Mouse (Mus musculus) limb, embryonic 13.5 days (tissue): Measurements from ENCODE around the gene Camk2d. TPM values are rescaled to one million over a fixed set of nuclear protein-coding genes. Genes with fewer than 3 reads are reported as not detected.

ENCODE experiments used
- ATAC-seq: fragments of 200-750 bp; cut with Nextera tagmentation; 2 replicates; pipeline ENCODE4 v1.8.0; 2017; ENCODE audit warnings: low read depth, moderate number of reproducible peaks, moderate TSS enrichment; ENCODE audit not compliant: low FRiP score
- H3K27ac ChIP-seq: fragments of 300-500 bp; sonication (generic); 2 replicates; pipeline ENCODE4 v1.5.1; 2015; ENCODE audit warnings: inconsistent platforms, mild to moderate bottlenecking, moderate library complexity
- H3K27me3 ChIP-seq: fragments of 300-500 bp; sonication (generic); 2 replicates; pipeline ENCODE4 v1.6.1; 2015; ENCODE audit warnings: mild to moderate bottlenecking, inconsistent platforms
- H3K36me3 ChIP-seq: fragments of 300-500 bp; sonication (generic); 2 replicates; pipeline ENCODE4 v1.6.1; 2015; ENCODE audit warnings: inconsistent platforms, mild to moderate bottlenecking, moderate library complexity
- H3K4me1 ChIP-seq: fragments of 300-500 bp; sonication (generic); 2 replicates; pipeline ENCODE4 v1.6.1; 2015; ENCODE audit warnings: inconsistent platforms
- H3K4me2 ChIP-seq: fragments of 300-500 bp; sonication (generic); replicated peaks from 2 replicates; pipeline ENCODE4 v1.6.1; 2015; ENCODE audit warnings: inconsistent platforms, mild to moderate bottlenecking, moderate library complexity
- H3K4me3 ChIP-seq: fragments of 300-500 bp; sonication (generic); 2 replicates; pipeline ENCODE4 v1.5.1; 2015; ENCODE audit warnings: moderate library complexity, mild to moderate bottlenecking, inconsistent platforms
- H3K9ac ChIP-seq: fragments of 300-500 bp; sonication (generic); 2 replicates; pipeline ENCODE4 v1.6.1; 2015; ENCODE audit warnings: mild to moderate bottlenecking, inconsistent platforms
- H3K9me3 ChIP-seq: fragments of 300-500 bp; sonication (generic); 2 replicates; pipeline ENCODE4 v1.6.1; 2016; ENCODE audit warnings: inconsistent platforms
- WGBS: fragments of 180-500 bp; shearing (Covaris S2); methylation state at CpG from one replicate; pipeline ENCODE4 v1.1.7; 2015; 5-methylcytosine and 5-hydroxymethylcytosine counted together
- polyA plus RNA-seq: library from polyadenylated mRNA; unstranded; fragments of >200 nt; fragmentation: Nextera tagmentation; extraction: Ambion mirVana; gene quantifications from 2 replicates; pipeline ENCODE4 v1.2.1, GENCODE M21; 2015

Camk2d gene
- polyA plus RNA-seq, 1 experiment from 2014 or later, result 36.0 TPM

GRCm38 (mm10) chr3:126634171-126634570 is 38.1 kb downstream of the Camk2d start:
- H3K9me3 ChIP-seq, result no peaks in the 10 kb centered on the region
- no peak overlapping the region for H3K9ac ChIP-seq
- ATAC-seq, result no peak
- peaks cover 6% of the 10 kb centered on the region for H3K4me1 ChIP-seq
- no peak overlapping the region for H3K4me3 ChIP-seq
- H3K36me3 ChIP-seq, result no peaks in the 10 kb centered on the region
- H3K27ac ChIP-seq, result no peak overlapping the region
- WGBS, result 85% methylated on average over 6 of the region's 6 CpGs
- no peaks in the 10 kb centered on the region for H3K27me3 ChIP-seq
- no peak overlapping the region for H3K4me2 ChIP-seq

- H3K27ac ChIP-seq, result no peak overlapping the region
- WGBS, result 75% methylated on average over 1 of the region's 1 CpGs
- H3K36me3 ChIP-seq, result no peaks in the 10 kb centered on the region
- ATAC-seq, result no peak
- no peak overlapping the region for H3K4me2 ChIP-seq
- no peak overlapping the region for H3K9ac ChIP-seq
- H3K27me3 ChIP-seq, result no peaks in the 10 kb centered on the region
- no peak overlapping the region for H3K4me3 ChIP-seq
- H3K4me1 ChIP-seq, result peaks cover 13% of the 10 kb centered on the region
- H3K9me3 ChIP-seq, result no peaks in the 10 kb centered on the region
Observed at GRCm38 (mm10) chr3:126638259-126638658, 42.2 kb downstream of the Camk2d start.

- H3K4me3 ChIP-seq, result no peak overlapping the region
- no peaks in the 10 kb centered on the region for H3K27me3 ChIP-seq
- H3K4me2 ChIP-seq, result no peak overlapping the region
- H3K36me3 ChIP-seq, result no peaks in the 10 kb centered on the region
- ATAC-seq, result no peak
- H3K27ac ChIP-seq, result no peak overlapping the region
- H3K4me1 ChIP-seq, result peaks cover 17% of the 10 kb centered on the region
- no peaks in the 10 kb centered on the region for H3K9me3 ChIP-seq
- no peak overlapping the region for H3K9ac ChIP-seq
- WGBS, result 62% methylated on average over 5 of the region's 5 CpGs
Observed at GRCm38 (mm10) chr3:126639098-126639513, 43.0 kb downstream of the Camk2d start.

GRCm38 (mm10) chr3:126640443-126641251 is 44.5 kb downstream of the Camk2d start:
- H3K9me3 ChIP-seq, result no peaks in the 10 kb centered on the region
- H3K27me3 ChIP-seq, result no peaks in the 10 kb centered on the region
- WGBS, result 71% methylated on average over 10 of the region's 10 CpGs
- H3K4me2 ChIP-seq, result no peak overlapping the region
- H3K27ac ChIP-seq, result no peak overlapping the region
- peaks cover 17% of the 10 kb centered on the region for H3K4me1 ChIP-seq
- ATAC-seq, result no peak
- no peak overlapping the region for H3K4me3 ChIP-seq
- H3K36me3 ChIP-seq, result no peaks in the 10 kb centered on the region
- H3K9ac ChIP-seq, result no peak overlapping the region

GRCm38 (mm10) chr3:126641451-126641850 is 45.3 kb downstream of the Camk2d start:
- Histone ChIP-seq H3K27me3 (no peaks in the 10 kb centered on the region), H3K36me3 (no peaks in the 10 kb centered on the region), H3K9ac (no peak overlapping the region), H3K27ac (no peak overlapping the region), H3K9me3 (no peaks in the 10 kb centered on the region), H3K4me2 (no peak overlapping the region), H3K4me1 (peaks cover 17% of the 10 kb centered on the region), H3K4me3 (no peak overlapping the region)
- no peak for ATAC-seq
- 77% methylated on average over 4 of the region's 4 CpGs for WGBS

GRCm38 (mm10) chr3:126643071-126644010 is 47.2 kb downstream of the Camk2d start:
- Histone ChIP-seq H3K27ac (no peak overlapping the region), H3K4me2 (no peak overlapping the region), H3K4me1 (peaks cover 17% of the 10 kb centered on the region), H3K4me3 (no peak overlapping the region), H3K9me3 (no peaks in the 10 kb centered on the region), H3K9ac (no peak overlapping the region), H3K27me3 (no peaks in the 10 kb centered on the region), H3K36me3 (no peaks in the 10 kb centered on the region)
- WGBS, result 30% methylated on average over 10 of the region's 10 CpGs
- ATAC-seq, result no peak

- no peaks in the 10 kb centered on the region for H3K9me3 ChIP-seq
- WGBS, result 90% methylated on average over 4 of the region's 4 CpGs
- ATAC-seq, result no peak
- no peak overlapping the region for H3K27ac ChIP-seq
- H3K9ac ChIP-seq, result no peak overlapping the region
- no peaks in the 10 kb centered on the region for H3K36me3 ChIP-seq
- H3K4me3 ChIP-seq, result no peak overlapping the region
- H3K27me3 ChIP-seq, result no peaks in the 10 kb centered on the region
- H3K4me2 ChIP-seq, result no peak overlapping the region
- no peaks in the 10 kb centered on the region for H3K4me1 ChIP-seq
Observed at GRCm38 (mm10) chr3:126650332-126650731, 54.2 kb downstream of the Camk2d start.

GRCm38 (mm10) chr3:126650747-126651146 is 54.6 kb downstream of the Camk2d start:
- H3K9ac ChIP-seq, result no peak overlapping the region
- H3K27me3 ChIP-seq, result no peaks in the 10 kb centered on the region
- H3K36me3 ChIP-seq, result no peaks in the 10 kb centered on the region
- WGBS, result 85% methylated on average over 6 of the region's 6 CpGs
- no peak for ATAC-seq
- no peaks in the 10 kb centered on the region for H3K9me3 ChIP-seq
- H3K4me3 ChIP-seq, result no peak overlapping the region
- no peak overlapping the region for H3K4me2 ChIP-seq
- no peaks in the 10 kb centered on the region for H3K4me1 ChIP-seq
- no peak overlapping the region for H3K27ac ChIP-seq

- no peak overlapping the region for H3K4me3 ChIP-seq
- no peak overlapping the region for H3K4me2 ChIP-seq
- H3K4me1 ChIP-seq, result no peaks in the 10 kb centered on the region
- no peak overlapping the region for H3K27ac ChIP-seq
- no peaks in the 10 kb centered on the region for H3K9me3 ChIP-seq
- no peak for ATAC-seq
- H3K36me3 ChIP-seq, result no peaks in the 10 kb centered on the region
- no peaks in the 10 kb centered on the region for H3K27me3 ChIP-seq
- no peak overlapping the region for H3K9ac ChIP-seq
- WGBS, result 48% methylated on average over 2 of the region's 2 CpGs
Observed at GRCm38 (mm10) chr3:126652361-126652760, 56.3 kb downstream of the Camk2d start.

- Histone ChIP-seq H3K9me3 (no peaks in the 10 kb centered on the region), H3K9ac (no peak overlapping the region), H3K36me3 (no peaks in the 10 kb centered on the region), H3K4me2 (no peak overlapping the region), H3K4me3 (no peak overlapping the region), H3K4me1 (0 out of 2 replicates have a peak, but pooled peaks cover 2% of the 10 kb centered on the region), H3K27me3 (no peaks in the 10 kb centered on the region), H3K27ac (no peak overlapping the region)
- WGBS, result 71% methylated on average over 1 of the region's 1 CpGs
- ATAC-seq, result no peak
Observed at GRCm38 (mm10) chr3:126653118-126653517, 57.0 kb downstream of the Camk2d start.

GRCm38 (mm10) chr3:126656173-126656572 is 60.1 kb downstream of the Camk2d start:
- H3K4me3 ChIP-seq, result no peak overlapping the region
- no peaks in the 10 kb centered on the region for H3K36me3 ChIP-seq
- no peak overlapping the region for H3K4me2 ChIP-seq

GRCm38 (mm10) chr3:126657895-126658294 is 61.8 kb downstream of the Camk2d start:
- WGBS, result 61% methylated on average over 4 of the region's 4 CpGs
- H3K27ac ChIP-seq, result no peak overlapping the region
- H3K36me3 ChIP-seq, result no peaks in the 10 kb centered on the region
- no peaks in the 10 kb centered on the region for H3K9me3 ChIP-seq
- no peak for ATAC-seq
- peaks cover 24% of the 10 kb centered on the region for H3K4me1 ChIP-seq
- no peak overlapping the region for H3K4me2 ChIP-seq
- H3K27me3 ChIP-seq, result no peaks in the 10 kb centered on the region
- no peak overlapping the region for H3K4me3 ChIP-seq
- H3K9ac ChIP-seq, result no peak overlapping the region

More at GRCm38 (mm10) chr3:126656173-126656572, 60.1 kb downstream of the Camk2d start:
- H3K27me3 ChIP-seq, result no peaks in the 10 kb centered on the region
- 62% methylated on average over 3 of the region's 3 CpGs for WGBS
- H3K27ac ChIP-seq, result no peak overlapping the region
- H3K9me3 ChIP-seq, result no peaks in the 10 kb centered on the region
- H3K4me1 ChIP-seq, result peaks cover 24% of the 10 kb centered on the region
- ATAC-seq, result no peak
- no peak overlapping the region for H3K9ac ChIP-seq
